Mouse (Mus musculus) stomach, postnatal 0 days (tissue): Measurements from ENCODE around the gene Gjb5.

ENCODE experiments used
- CTCF ChIP-seq: IDR thresholded peaks from 2 replicates; pipeline ENCODE4 v1.5.1; 2016; ENCODE audit warnings: antibody characterized with exemption, low read depth, mild to moderate bottlenecking, moderate library complexity
- EP300 ChIP-seq: optimal IDR thresholded peaks from 2 replicates; pipeline ENCODE3; 2016; ENCODE audit warnings: antibody characterized with exemption

- TF ChIP-seq CTCF (no peak), EP300 (no peak)
These were observed 29.6 kb downstream of the Gjb5 start for GRCm38 (mm10) chr4:127328378-127328777.
